Mouse (Mus musculus) heart, postnatal 0 days (tissue): ENCODE results near the gene Cd164l2. TPM values are rescaled to one million over a fixed set of nuclear protein-coding genes. Genes with fewer than 3 reads are reported as not detected.

Source experiments
- ATAC-seq: fragments of 200-750 bp; cut with Nextera tagmentation; 2 replicates; pipeline ENCODE4 v1.8.0; 2017; ENCODE audit warnings: low read depth, moderate number of reproducible peaks, moderate library complexity; ENCODE audit not compliant: insufficient read depth
- DNase-seq: peaks from one replicate; pipeline ENCODE4 v3.0.0-alpha.2; 2016; ENCODE audit warnings: low spot score
- H3K27ac ChIP-seq: fragments of 300-500 bp; sonication (generic); 2 replicates; pipeline ENCODE4 v1.5.1; 2014; ENCODE audit warnings: low read depth, mild to moderate bottlenecking
- H3K27me3 ChIP-seq: fragments of 300-500 bp; sonication (generic); 2 replicates; pipeline ENCODE4 v1.6.1; 2014; ENCODE audit warnings: low read length, mixed read lengths; ENCODE audit not compliant: control insufficient read depth, insufficient read depth
- H3K36me3 ChIP-seq: fragments of 300-500 bp; sonication (generic); replicated peaks from 2 replicates; pipeline ENCODE4 v1.6.1; 2014; ENCODE audit warnings: low read length, mixed read lengths; ENCODE audit not compliant: control insufficient read depth, insufficient read depth
- H3K4me1 ChIP-seq: fragments of 300-500 bp; sonication (generic); 2 replicates; pipeline ENCODE4 v1.6.1; 2014; ENCODE audit warnings: antibody characterized with exemption; ENCODE audit not compliant: control insufficient read depth, insufficient read depth
- H3K4me2 ChIP-seq: fragments of 300-500 bp; sonication (generic); 2 replicates; pipeline ENCODE4 v1.6.1; 2014; ENCODE audit warnings: low read depth, mild to moderate bottlenecking, low read length, moderate library complexity
- H3K4me3 ChIP-seq: fragments of 300-500 bp; sonication (generic); 2 replicates; pipeline ENCODE4 v1.5.1; 2014; ENCODE audit warnings: low read depth, low read length
- H3K9ac ChIP-seq: fragments of 300-500 bp; sonication (generic); replicated peaks from 2 replicates; pipeline ENCODE4 v1.6.1; 2014; ENCODE audit warnings: low read depth, low read length, mixed read lengths
- H3K9me3 ChIP-seq: fragments of 300-500 bp; sonication (generic); replicated peaks from 2 replicates; pipeline ENCODE4 v1.6.1; 2016; ENCODE audit warnings: low read length; ENCODE audit not compliant: control insufficient read depth
- CTCF ChIP-seq: IDR thresholded peaks from 2 replicates; pipeline ENCODE4 v1.5.1; 2016; ENCODE audit warnings: antibody characterized with exemption, control low read depth, low read depth
- EP300 ChIP-seq: IDR thresholded peaks from 2 replicates; pipeline ENCODE4 v1.6.1; 2016; ENCODE audit warnings: antibody characterized with exemption, low read depth
- WGBS: fragments of 180-500 bp; shearing (Covaris S2); extraction: QIAGEN DNeasy Blood & Tissue Kit; methylation state at CpG from one replicate; pipeline ENCODE4 v1.1.7; 2014; 5-methylcytosine and 5-hydroxymethylcytosine counted together
- polyA plus RNA-seq: library from polyadenylated mRNA; unstranded; fragments of >200 nt; fragmentation: Nextera tagmentation; extraction: Ambion mirVana; gene quantifications from 2 replicates; pipeline ENCODE4 v1.2.1, GENCODE M21; 2015
- total RNA-seq: library from RNA; depleted of rRNA; stranded (reverse); fragments of >200 nt; gene quantifications from 2 replicates; pipeline ENCODE4 v1.2.3, GENCODE M21; 2014; ENCODE audit warnings: low replicate concordance

The Cd164l2 gene
- total and polyA plus RNA-seq, 2 experiments from 2014 or later = 0.33 TPM; not detected in 1

GRCm38 (mm10) chr4:133251214-133251613, 39.3 kb downstream of the Cd164l2 start:
- no peak for ATAC-seq
- no peaks in the 10 kb centered on the region for H3K9me3 ChIP-seq
- TF ChIP-seq CTCF = no peak
- TF ChIP-seq EP300 = no peak
- DNase-seq = no peak
- WGBS = 18% methylated on average over 31 of the region's 31 CpGs
- peak overlapping the region; percentile 48 for H3K4me2 ChIP-seq
- no peaks in the 10 kb centered on the region for H3K36me3 ChIP-seq
- no peaks in the 10 kb centered on the region for H3K4me1 ChIP-seq
- no peak overlapping the region for H3K9ac ChIP-seq
- no peak overlapping the region for H3K27ac ChIP-seq
- H3K27me3 ChIP-seq = peaks cover 62% of the 10 kb centered on the region
- peak overlapping the region; percentile 26 for H3K4me3 ChIP-seq

- Histone ChIP-seq H3K27me3 (peaks cover 62% of the 10 kb centered on the region), H3K4me3 (no peak overlapping the region), H3K27ac (no peak overlapping the region), H3K4me1 (no peaks in the 10 kb centered on the region), H3K36me3 (no peaks in the 10 kb centered on the region), H3K9me3 (no peaks in the 10 kb centered on the region), H3K9ac (no peak overlapping the region), H3K4me2 (no peak overlapping the region)
- TF ChIP-seq CTCF = peak; percentile 11; the same call in 1 of the 2 replicates
- TF ChIP-seq EP300 = no peak
- no peak for DNase-seq
- WGBS = 64% methylated on average over 4 of the region's 4 CpGs
- no peak for ATAC-seq
These were observed 40.2 kb downstream of the Cd164l2 start for GRCm38 (mm10) chr4:133252089-133252488.

GRCm38 (mm10) chr4:133253412-133253811, 41.5 kb downstream of the Cd164l2 start:
- no peaks in the 10 kb centered on the region for H3K9me3 ChIP-seq
- H3K4me3 ChIP-seq = no peak overlapping the region
- H3K4me1 ChIP-seq = no peaks in the 10 kb centered on the region
- H3K4me2 ChIP-seq = no peak overlapping the region
- no peaks in the 10 kb centered on the region for H3K36me3 ChIP-seq
- DNase-seq (no peak), ATAC-seq (no peak)
- TF ChIP-seq EP300 = no peak
- TF ChIP-seq CTCF = no peak
- H3K27me3 ChIP-seq = peaks cover 60% of the 10 kb centered on the region
- H3K27ac ChIP-seq = no peak overlapping the region
- WGBS = 69% methylated on average over 12 of the region's 12 CpGs
- H3K9ac ChIP-seq = no peak overlapping the region

- Histone ChIP-seq H3K4me2 (no peak overlapping the region), H3K36me3 (no peaks in the 10 kb centered on the region), H3K27ac (no peak overlapping the region), H3K9ac (no peak overlapping the region), H3K9me3 (no peaks in the 10 kb centered on the region), H3K27me3 (peaks cover 45% of the 10 kb centered on the region), H3K4me3 (no peak overlapping the region), H3K4me1 (no peaks in the 10 kb centered on the region)
- 52% methylated on average over 6 of the region's 6 CpGs for WGBS
- no peak for ATAC-seq
- no peak for DNase-seq
- TF ChIP-seq EP300 (no peak), CTCF (no peak)
These were observed 43.5 kb downstream of the Cd164l2 start for GRCm38 (mm10) chr4:133255392-133255791.

- Histone ChIP-seq H3K4me1 (no peaks in the 10 kb centered on the region), H3K9me3 (no peaks in the 10 kb centered on the region), H3K27me3 (peaks cover 31% of the 10 kb centered on the region), H3K36me3 (no peaks in the 10 kb centered on the region), H3K27ac (no peak overlapping the region), H3K9ac (no peak overlapping the region), H3K4me2 (no peak overlapping the region), H3K4me3 (no peak overlapping the region)
- ATAC-seq (no peak), DNase-seq (no peak)
- WGBS = 18% methylated on average over 21 of the region's 24 CpGs
- no peak for TF ChIP-seq CTCF
- TF ChIP-seq EP300 = no peak
These were observed 44.9 kb downstream of the Cd164l2 start for GRCm38 (mm10) chr4:133256820-133257219.

GRCm38 (mm10) chr4:133257230-133257629, 45.3 kb downstream of the Cd164l2 start:
- ATAC-seq = no peak
- H3K4me1 ChIP-seq = no peaks in the 10 kb centered on the region
- WGBS = 46% methylated on average over 12 of the region's 12 CpGs
- no peak for DNase-seq
- H3K27me3 ChIP-seq = peaks cover 27% of the 10 kb centered on the region
- H3K36me3 ChIP-seq = no peaks in the 10 kb centered on the region
- H3K27ac ChIP-seq = no peak overlapping the region
- H3K9me3 ChIP-seq = no peaks in the 10 kb centered on the region
- H3K9ac ChIP-seq = no peak overlapping the region
- no peak overlapping the region for H3K4me3 ChIP-seq
- TF ChIP-seq EP300 = no peak
- TF ChIP-seq CTCF = no peak
- no peak overlapping the region for H3K4me2 ChIP-seq
